Mouse (Mus musculus) G1E-ER4 (cell line): ENCODE data around the gene Abhd4. TPM values are rescaled to one million over a fixed set of nuclear protein-coding genes. Genes with fewer than 3 reads are reported as not detected.

Experiments
- GATA1 ChIP-seq: IDR thresholded peaks from one replicate; pipeline ENCODE4 v1.8.0; 2012; ENCODE audit warnings: low read length, inconsistent platforms
- polyA plus RNA-seq: library from polyadenylated mRNA; stranded (reverse); fragments of >175 nt; gene quantifications from 2 replicates; pipeline ENCODE4 v1.2.3, GENCODE M21; 2012

Abhd4 gene
- polyA plus RNA-seq, 1 experiment, result 3.5 TPM

DNA sequence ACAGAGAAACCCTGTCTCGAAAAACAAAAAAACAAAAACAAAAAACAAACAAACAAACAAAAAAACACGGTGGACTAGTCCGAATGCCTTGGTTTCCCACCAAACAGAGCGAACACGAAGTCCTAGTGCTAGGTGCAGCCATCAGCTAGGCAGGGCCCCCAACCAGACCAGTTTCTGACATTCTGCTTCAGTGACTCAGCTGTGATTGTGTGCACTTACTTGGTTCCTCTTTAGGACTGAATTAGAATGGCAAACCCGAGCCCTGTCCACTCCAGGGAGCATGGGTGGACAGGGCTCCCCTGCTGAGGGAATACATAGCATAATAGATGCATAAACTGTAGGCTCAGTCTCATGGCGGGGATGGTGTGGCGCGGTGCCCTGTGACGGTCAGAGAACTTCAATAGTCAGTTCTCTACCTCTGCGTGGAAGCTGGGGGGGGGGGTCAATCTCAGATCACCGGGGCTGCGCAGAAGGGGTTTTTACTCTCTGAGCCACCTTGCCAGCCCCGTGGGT, 23.3 kb upstream of the Abhd4 start:
- no peak for TF ChIP-seq GATA1

DNA sequence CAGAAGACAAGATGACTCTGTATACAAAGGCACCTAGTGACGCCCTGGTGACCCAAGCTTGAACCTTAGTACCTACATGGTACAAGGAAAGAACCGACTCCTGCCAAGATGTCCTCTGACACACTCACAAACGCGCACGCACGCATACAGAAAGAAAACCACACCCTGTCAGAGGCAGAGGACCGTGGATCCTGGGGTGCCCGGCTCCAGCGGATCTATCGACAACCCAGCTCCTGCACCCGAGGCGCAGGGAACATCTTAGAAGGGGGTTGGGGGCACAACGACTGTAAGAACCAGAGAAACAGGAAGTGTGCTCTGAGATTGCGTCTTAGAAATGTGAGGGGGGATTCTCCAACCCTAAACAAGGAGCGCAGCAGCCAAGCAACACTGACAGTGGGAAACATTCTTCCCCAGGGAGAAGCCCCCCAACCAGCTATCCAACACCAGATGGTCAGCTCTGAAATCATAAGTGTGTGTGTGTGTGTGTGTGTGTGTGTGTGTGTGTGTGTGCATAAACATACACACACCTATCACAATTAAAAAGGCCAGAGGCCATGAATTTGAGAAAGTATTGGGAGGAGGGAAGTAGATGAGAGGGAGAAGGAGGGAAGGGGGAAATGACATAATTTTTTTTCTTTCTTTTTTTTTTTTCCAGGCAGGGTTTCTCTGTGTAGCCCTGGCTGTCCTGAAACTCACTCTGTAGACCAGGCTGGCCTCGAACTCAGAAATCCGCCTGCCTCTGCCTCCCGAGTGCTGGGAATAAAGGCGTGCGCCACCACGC, 22.6 kb upstream of the Abhd4 start:
- no peak for TF ChIP-seq GATA1

GRCm38 (mm10) chr14:54232143-54232542, 21.8 kb upstream of the Abhd4 start:
- TF ChIP-seq GATA1, result no peak

DNA sequence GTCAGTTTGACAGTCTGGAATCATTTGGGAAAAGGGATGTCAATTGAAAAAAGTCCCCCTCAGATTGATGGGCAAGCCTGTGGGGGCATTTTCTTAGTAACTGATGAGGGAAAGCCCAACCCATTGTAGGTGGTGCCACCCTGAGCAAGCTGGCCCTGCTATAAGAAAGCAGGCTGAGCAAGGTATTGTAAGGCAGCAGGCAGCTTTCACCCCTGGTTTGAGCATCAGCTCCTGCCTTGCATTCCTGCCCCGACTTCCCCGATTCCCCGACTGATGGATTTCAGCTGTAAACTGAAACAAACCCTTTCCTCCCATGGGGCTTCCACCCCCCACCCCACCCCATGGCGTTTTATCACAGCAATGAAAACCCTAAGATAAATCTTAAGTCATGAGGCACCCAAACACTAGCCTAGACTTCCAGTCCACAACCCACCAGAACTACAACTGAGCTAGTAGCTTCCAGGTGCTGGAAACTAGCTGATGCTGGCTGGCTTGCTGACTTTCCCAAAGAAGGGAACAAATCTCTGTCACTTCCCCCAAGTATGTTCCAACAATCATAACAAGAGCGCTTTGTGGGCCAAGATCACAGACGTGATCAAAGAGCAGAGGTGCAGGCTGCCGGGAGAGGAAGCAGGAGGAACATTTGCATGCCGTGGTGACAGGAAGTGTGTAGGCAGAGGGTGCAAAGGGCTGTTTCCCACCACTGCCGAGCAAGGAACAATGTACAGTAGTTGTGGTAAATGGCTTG, 21.0 kb upstream of the Abhd4 start:
- TF ChIP-seq GATA1, result no peak

DNA sequence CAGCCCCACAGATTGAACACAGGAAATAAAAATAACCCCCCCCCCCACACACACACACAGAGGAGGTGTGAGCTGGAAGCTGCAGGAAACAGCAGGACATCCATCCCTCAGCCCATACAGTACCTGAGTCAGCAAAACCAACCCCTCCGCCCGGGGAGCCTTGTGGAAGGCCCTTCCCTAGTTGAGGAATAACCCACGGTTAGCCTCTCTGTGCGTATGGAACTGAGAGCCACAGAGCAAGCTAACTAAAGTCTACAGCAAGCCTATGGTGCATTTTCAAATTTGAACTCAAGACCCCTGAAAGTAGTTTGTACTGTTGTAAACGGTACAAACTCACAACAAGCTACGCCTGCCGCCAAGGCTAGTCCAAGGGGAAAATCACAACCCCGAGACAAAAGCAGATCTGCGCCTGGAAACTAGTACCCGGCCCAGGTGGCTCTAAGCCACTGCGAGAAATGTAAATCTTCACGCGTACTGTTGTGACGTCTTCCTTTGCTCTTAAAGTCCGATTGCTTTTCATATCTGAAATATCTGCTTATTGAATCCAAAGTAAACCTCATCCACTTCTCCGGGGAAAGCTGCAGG, 20.3 kb upstream of the Abhd4 start:
- no peak for TF ChIP-seq GATA1

- no peak for TF ChIP-seq GATA1
Measured at GRCm38 (mm10) chr14:54234231-54235040, 19.6 kb upstream of the Abhd4 start.

GRCm38 (mm10) chr14:54235825-54236540, 18.0 kb upstream of the Abhd4 start:
- no peak for TF ChIP-seq GATA1

- TF ChIP-seq GATA1, result no peak
Measured at GRCm38 (mm10) chr14:54236881-54237280, 17.1 kb upstream of the Abhd4 start.

- TF ChIP-seq GATA1, result no peak
Measured at GRCm38 (mm10) chr14:54239002-54239736, 14.8 kb upstream of the Abhd4 start.

GRCm38 (mm10) chr14:54240542-54240941, 13.4 kb upstream of the Abhd4 start:
- TF ChIP-seq GATA1, result no peak

- no peak for TF ChIP-seq GATA1
Measured at GRCm38 (mm10) chr14:54244183-54244582, 9.8 kb upstream of the Abhd4 start.

DNA sequence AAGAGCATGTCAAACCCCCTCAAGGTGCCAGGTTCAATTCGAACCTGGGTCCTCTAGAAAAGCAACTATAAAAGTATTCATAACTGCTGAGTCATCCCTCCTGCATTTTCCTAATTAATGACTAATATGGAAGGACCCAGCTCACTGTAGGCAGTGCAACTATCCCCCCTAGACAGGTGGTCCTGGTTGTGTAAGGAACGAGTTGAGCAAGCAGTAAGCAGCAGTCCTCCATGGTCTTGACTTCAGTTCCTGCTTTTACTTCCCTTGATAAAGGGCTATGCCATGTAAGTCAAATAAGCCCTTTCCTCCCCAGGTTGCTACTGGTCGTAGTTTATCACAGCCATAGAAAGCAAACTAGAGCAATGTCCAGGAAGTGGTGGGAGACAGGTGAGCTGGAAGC, 7.8 kb upstream of the Abhd4 start:
- no peak for TF ChIP-seq GATA1

DNA sequence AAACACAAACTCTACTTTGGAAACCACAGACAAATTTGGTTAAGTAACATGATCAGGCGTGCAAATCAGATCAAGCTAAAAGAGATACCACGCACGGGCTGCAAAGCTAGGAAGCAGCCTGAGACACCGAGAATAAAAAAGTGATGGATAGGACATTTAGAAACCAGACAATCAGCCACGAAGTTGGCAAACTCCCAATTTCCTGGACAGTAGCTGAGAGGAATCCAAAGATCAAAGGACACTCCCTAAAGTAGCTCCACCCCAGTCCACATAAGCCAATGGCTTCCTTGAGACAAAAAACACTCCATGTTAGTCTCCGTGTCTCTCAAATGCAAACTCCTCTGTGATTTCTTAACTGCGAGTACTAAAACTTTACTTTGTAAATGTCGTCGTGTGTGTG, 4.7 kb upstream of the Abhd4 start:
- no peak for TF ChIP-seq GATA1

- peak; percentile 16 for TF ChIP-seq GATA1
Measured at GRCm38 (mm10) chr14:54250122-54250521, 3.9 kb upstream of the Abhd4 start.

- no peak for TF ChIP-seq GATA1
Measured at GRCm38 (mm10) chr14:54254670-54255202, 748 bp downstream of the Abhd4 start.
